Mouse (Mus musculus) G1E (cell line): ENCODE measurements around the gene Smim4. TPM values are rescaled to one million over a fixed set of nuclear protein-coding genes. Genes with fewer than 3 reads are reported as not detected.

Experiments
- ATAC-seq: 2 replicates; pipeline ENCODE4 v1.8.0; 2016; ENCODE audit warnings: mild to moderate bottlenecking; ENCODE audit not compliant: insufficient number of reproducible peaks, poor library complexity, low FRiP score, severe bottlenecking; ENCODE audit errors: extremely low read depth
- DNase-seq: peaks from one replicate; pipeline ENCODE4 v3.0.0; 2012; ENCODE audit warnings: low spot score
- H3K27me3 ChIP-seq: 2 replicates; pipeline ENCODE4 v1.6.1; 2012; ENCODE audit warnings: mild to moderate bottlenecking, low read length, inconsistent platforms; ENCODE audit not compliant: insufficient read depth
- H3K36me3 ChIP-seq: replicated peaks from 2 replicates; pipeline ENCODE3; 2012; ENCODE audit warnings: mild to moderate bottlenecking, inconsistent platforms
- H3K4me1 ChIP-seq: 2 replicates; pipeline ENCODE4 v1.6.1; 2012; ENCODE audit warnings: low read depth, low read length, inconsistent platforms, mixed read lengths; ENCODE audit not compliant: insufficient read depth
- H3K4me3 ChIP-seq: 2 replicates; pipeline ENCODE4 v1.5.1; 2012; ENCODE audit warnings: low read depth, mild to moderate bottlenecking, inconsistent platforms, low read length, moderate library complexity, mixed read lengths
- H3K9me3 ChIP-seq: replicated peaks from 2 replicates; pipeline ENCODE4 v1.6.1; 2012; ENCODE audit warnings: inconsistent platforms
- CTCF ChIP-seq: IDR thresholded peaks from 2 replicates; pipeline ENCODE4 v1.5.1; 2012; ENCODE audit warnings: low read depth, low read length, inconsistent platforms, mixed read lengths
- GATA1 ChIP-seq: IDR thresholded peaks from 2 replicates; pipeline ENCODE4 v1.6.1; 2012; ENCODE audit warnings: borderline replicate concordance, low read length, inconsistent platforms, mixed read lengths
- GATA2 ChIP-seq: IDR thresholded peaks from 2 replicates; pipeline ENCODE4 v1.6.1; 2012; ENCODE audit warnings: low read depth, low read length, inconsistent platforms, borderline replicate concordance
- POLR2AphosphoS5 ChIP-seq: IDR thresholded peaks from 2 replicates; pipeline ENCODE4 v1.6.1; 2012; ENCODE audit warnings: low read depth, low read length, inconsistent platforms; ENCODE audit not compliant: insufficient replicate concordance
- TAL1 ChIP-seq: conservative IDR thresholded peaks from 2 replicates; pipeline ENCODE4 v1.6.1; 2012; ENCODE audit warnings: low read depth, low read length, inconsistent platforms, mixed read lengths
- polyA plus RNA-seq: library from polyadenylated mRNA; stranded (reverse); fragments of >175 nt; gene quantifications from 2 replicates; pipeline ENCODE4 v1.2.3, GENCODE M21; 2012
- total RNA-seq, 2 experiments: library from RNA; stranded (forward) in 1 of 2; stranded (reverse) in 1 of 2; fragments of 200-1000 nt in 1 of 2; fragments of >200 nt in 1 of 2; fragmentation: Nextera tagmentation in 1 of 2; gene quantifications; 2 replicates each; pipeline ENCODE4 v1.2.3; 2014 to 2017

Gene Smim4
- total and polyA plus RNA-seq, 3 experiments: 32.1 to 173 (median 71.4) TPM

GRCm38 (mm10) chr14:31129326-31130235 lies 825 bp upstream of the Smim4 start:
- Histone ChIP-seq H3K27me3 (no peaks in the 10 kb centered on the region), H3K36me3 (peaks cover 49% of the 10 kb centered on the region), H3K4me1 (peaks cover 77% of the 10 kb centered on the region), H3K4me3 (peak overlapping the region; percentile 97; the same call in 1 of the 2 replicates), H3K9me3 (no peaks in the 10 kb centered on the region)
- TF ChIP-seq CTCF (no peak), POLR2AphosphoS5 (no peak), TAL1 (no peak), GATA1 (no peak), GATA2 (no peak)
- no peak for ATAC-seq
- no peak for DNase-seq

GRCm38 (mm10) chr14:31128101-31128825 lies 493 bp downstream of the Smim4 start:
- peaks cover 48% of the 10 kb centered on the region for H3K36me3 ChIP-seq
- peak overlapping the region; percentile 84 for H3K4me3 ChIP-seq
- H3K4me1 ChIP-seq: peaks cover 74% of the 10 kb centered on the region
- no peak for ATAC-seq
- no peaks in the 10 kb centered on the region for H3K27me3 ChIP-seq
- DNase-seq: no peak
- H3K9me3 ChIP-seq: no peaks in the 10 kb centered on the region
- TF ChIP-seq POLR2AphosphoS5 (peak; percentile 46; the same call in 1 of the 2 replicates), GATA1 (no peak)

- TF ChIP-seq GATA1: no peak
- TF ChIP-seq TAL1: no peak
- TF ChIP-seq POLR2AphosphoS5: no peak
- no peak for TF ChIP-seq CTCF
- no peak for TF ChIP-seq GATA2
- peak overlapping the region; percentile 68 for H3K4me3 ChIP-seq
- H3K27me3 ChIP-seq: no peaks in the 10 kb centered on the region
- peaks cover 49% of the 10 kb centered on the region for H3K36me3 ChIP-seq
- H3K9me3 ChIP-seq: no peaks in the 10 kb centered on the region
- DNase-seq (no peak), ATAC-seq (no peak)
- peaks cover 64% of the 10 kb centered on the region for H3K4me1 ChIP-seq
Measured at GRCm38 (mm10) chr14:31126826-31127225, 1.9 kb downstream of the Smim4 start.

DNA sequence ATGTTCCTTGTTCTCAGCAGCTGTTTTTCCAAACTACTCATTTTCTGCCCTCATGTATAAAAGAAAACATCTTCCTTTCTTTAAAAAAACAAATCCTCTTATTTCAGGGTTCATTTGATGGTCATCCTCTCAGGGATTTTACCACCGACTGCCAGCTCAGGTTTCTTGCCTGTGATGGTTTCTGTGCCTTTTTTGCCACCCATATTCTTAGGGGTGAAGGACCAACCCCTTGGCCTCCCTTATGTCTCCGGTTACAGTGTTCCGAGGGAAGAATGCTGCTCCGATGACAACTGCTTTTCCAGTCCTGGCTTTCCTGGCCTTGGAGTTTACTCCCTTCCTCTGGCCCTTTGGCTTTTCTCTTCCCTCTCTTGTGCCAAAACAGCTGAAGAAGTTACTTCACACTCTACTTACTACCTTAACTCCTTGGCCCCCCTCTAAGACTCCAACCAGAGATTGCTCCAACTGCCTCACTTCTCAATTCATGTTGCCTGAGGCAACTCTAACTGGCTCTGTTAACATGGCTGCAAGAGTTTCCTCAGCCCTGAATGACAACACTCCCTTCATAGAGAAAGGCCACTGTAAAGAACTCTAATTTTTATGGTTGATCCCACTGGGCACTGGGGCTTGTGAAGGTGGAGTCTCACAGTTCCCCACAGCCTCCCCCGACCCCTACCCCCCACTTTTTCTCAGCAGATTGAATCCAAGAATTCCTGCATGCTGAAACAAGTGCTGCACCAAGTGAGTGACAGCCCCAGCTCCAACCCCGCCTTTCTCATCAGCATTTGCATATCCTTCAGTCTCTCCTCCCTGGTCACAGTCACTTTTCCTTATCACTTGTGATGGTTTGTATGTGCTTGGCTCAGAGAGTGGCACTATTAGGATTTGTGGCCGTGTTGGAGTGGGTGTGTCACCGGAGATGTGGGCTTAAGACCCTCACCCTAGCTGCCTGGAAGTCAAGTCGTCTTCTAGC lies 3.4 kb downstream of the Smim4 start:
- no peaks in the 10 kb centered on the region for H3K27me3 ChIP-seq
- H3K9me3 ChIP-seq: no peaks in the 10 kb centered on the region
- TF ChIP-seq TAL1 (no peak), GATA2 (no peak), GATA1 (no peak), POLR2AphosphoS5 (no peak), CTCF (no peak)
- peak overlapping the region; percentile 37; the same call in 1 of the 2 replicates for H3K4me3 ChIP-seq
- H3K36me3 ChIP-seq: peaks cover 58% of the 10 kb centered on the region
- peaks cover 59% of the 10 kb centered on the region for H3K4me1 ChIP-seq
- ATAC-seq: no peak
- DNase-seq: no peak

DNA sequence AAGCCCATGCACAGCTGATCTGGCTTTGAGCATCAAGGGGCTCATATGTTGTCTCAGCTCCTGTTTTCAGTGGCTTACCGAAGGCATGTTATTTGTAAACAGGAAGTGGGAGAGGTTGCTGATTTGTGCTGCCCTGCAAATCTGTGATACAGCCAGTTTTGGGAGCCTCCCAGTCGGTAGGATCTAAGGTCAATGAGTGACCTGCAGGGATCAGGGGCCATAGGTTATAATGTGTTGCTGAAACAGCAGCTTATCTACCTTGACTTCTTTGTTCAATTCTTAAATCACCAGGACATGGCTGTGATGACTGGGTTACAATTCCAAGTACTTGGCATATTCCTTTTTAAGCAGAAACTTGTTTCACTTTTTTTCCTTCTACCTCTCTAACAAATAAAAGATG lies 13.2 kb downstream of the Smim4 start:
- Histone ChIP-seq H3K4me1 (peaks cover 30% of the 10 kb centered on the region), H3K9me3 (no peaks in the 10 kb centered on the region), H3K27me3 (no peaks in the 10 kb centered on the region), H3K36me3 (peaks cover 85% of the 10 kb centered on the region), H3K4me3 (no peak overlapping the region)
- DNase-seq (no peak), ATAC-seq (no peak)
- TF ChIP-seq CTCF: no peak
- no peak for TF ChIP-seq TAL1
- TF ChIP-seq GATA2: no peak
- no peak for TF ChIP-seq GATA1
- no peak for TF ChIP-seq POLR2AphosphoS5
